Mouse (Mus musculus) ovary, postnatal 36 days (tissue): ENCODE measurements around the gene Gck.

ENCODE experiments used
- DNase-seq: peaks from one replicate; pipeline ENCODE4 v3.0.0; 2022; ENCODE audit warnings: low spot score, mixed read lengths

Gck gene

DNA sequence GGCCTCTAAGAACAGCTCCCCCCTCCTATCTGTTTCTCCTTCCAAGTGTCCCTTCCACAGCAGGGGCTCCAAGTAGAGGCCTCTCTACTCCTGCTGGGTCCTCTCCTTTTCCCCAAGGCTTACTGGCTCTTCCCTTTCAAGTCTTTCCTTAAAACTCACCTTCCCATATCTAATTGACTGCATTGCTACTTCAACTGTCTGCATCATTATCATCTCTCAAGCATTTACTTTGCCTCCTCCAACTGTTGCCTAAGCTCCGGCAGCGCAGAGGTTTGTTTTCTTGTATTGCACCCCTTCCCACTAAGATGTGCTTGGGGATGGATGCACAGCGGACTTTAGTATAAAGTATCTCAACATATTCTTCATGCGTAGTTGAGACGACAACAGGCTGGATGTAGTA is 72.5 kb downstream of the Gck start:
- no peak for DNase-seq

DNA sequence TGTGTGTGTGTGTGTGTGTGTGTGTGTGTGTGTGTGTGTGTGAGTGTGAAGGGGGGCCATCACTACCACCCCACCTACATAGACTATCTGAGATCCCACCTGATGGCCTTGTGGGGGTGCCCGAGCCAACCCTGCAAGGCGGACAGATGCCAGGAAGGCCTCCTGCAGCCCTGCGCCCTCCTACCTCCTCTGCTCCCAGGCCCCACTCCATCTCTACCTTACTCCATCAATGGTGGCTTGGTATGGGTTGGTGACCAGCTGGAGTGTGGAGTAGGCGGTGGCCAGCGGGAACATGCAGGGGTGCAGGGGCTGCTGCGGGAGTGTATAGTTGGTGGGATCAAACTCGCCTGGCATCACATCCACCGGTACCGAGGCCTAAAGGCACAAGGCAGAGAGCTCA is 76.7 kb downstream of the Gck start:
- DNase-seq = no peak

DNA sequence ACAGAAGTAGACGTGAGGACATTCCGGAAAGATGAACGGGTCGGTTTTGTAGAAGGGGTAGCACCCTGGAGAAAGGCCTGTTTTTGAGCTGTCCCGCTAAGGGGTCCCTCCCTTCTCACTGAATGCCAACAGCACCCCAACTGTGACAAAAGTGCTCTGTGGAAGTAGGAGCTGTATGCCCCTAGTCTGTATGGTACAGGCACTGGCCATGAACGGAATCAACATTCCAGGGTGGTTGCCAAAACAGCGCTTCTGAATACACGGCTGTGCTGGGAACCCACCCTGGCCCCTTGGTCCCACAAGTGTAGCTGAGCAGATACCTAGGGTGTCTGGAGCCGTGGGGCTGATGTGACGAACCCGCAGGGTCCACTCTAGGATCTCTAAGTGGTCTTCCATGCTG is 77.2 kb downstream of the Gck start:
- DNase-seq = no peak

DNA sequence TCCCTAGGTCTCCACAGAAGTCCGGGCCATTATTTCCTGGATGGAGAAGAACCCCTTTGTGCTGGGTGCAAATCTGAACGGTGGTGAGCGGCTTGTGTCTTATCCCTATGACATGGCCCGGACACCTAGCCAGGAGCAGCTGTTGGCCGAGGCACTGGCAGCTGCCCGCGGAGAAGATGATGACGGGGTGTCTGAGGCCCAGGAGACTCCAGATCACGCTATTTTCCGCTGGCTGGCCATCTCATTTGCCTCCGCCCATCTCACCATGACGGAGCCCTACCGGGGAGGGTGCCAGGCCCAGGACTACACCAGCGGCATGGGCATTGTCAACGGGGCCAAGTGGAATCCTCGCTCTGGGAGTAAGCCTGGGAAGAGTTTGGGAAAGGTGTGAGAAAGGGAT is 79.8 kb downstream of the Gck start:
- no peak for DNase-seq

DNA sequence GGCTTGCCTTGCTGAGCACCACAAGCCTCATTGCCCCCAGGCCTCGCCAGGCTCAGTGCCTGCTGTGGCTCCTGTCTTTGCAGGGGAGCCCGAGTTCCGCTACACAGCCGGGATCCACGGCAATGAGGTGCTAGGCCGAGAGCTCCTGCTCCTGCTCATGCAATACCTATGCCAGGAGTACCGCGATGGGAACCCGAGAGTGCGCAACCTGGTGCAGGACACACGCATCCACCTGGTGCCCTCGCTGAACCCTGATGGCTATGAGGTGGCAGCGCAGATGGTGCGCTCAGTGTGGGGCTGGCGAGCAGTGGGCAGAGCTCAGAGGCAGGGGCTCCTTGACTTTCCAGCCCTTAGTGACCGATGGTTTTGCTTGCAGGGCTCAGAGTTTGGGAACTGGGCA is 80.5 kb downstream of the Gck start:
- no peak for DNase-seq

GRCm38 (mm10) chr11:5868324-5868723 is 81.6 kb downstream of the Gck start:
- no peak for DNase-seq

- no peak for DNase-seq
These were observed 82.7 kb downstream of the Gck start for GRCm38 (mm10) chr11:5867196-5867595.

GRCm38 (mm10) chr11:5862394-5863105 is 87.3 kb downstream of the Gck start:
- peak; percentile 56 for DNase-seq

GRCm38 (mm10) chr11:5861678-5862393 is 88.0 kb downstream of the Gck start, which contains the start of gene Aebp1:
TSS of gene Aebp1 (plus strand) at chr11:5861947.
- DNase-seq = peak; percentile 85

DNA sequence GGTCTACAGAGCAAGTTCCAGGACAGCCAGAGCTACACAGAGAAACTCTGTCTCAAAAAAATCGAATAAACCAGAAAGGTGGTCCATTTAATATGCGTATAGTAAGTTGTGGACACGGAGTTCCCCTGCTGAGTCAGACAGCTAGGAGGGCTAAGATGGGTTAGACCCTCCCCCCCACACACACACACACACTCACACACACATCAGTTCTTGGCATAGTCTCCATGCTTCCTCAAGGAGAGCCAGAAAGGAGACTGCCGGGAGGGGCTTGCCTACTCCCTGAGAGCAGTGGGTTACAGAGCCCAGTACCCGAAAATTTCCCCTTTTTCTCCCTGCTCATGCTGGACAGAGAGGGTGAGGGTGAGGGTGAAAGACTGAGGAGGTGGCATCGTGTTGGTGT is 89.2 kb downstream of the Gck start:
- DNase-seq = no peak

DNA sequence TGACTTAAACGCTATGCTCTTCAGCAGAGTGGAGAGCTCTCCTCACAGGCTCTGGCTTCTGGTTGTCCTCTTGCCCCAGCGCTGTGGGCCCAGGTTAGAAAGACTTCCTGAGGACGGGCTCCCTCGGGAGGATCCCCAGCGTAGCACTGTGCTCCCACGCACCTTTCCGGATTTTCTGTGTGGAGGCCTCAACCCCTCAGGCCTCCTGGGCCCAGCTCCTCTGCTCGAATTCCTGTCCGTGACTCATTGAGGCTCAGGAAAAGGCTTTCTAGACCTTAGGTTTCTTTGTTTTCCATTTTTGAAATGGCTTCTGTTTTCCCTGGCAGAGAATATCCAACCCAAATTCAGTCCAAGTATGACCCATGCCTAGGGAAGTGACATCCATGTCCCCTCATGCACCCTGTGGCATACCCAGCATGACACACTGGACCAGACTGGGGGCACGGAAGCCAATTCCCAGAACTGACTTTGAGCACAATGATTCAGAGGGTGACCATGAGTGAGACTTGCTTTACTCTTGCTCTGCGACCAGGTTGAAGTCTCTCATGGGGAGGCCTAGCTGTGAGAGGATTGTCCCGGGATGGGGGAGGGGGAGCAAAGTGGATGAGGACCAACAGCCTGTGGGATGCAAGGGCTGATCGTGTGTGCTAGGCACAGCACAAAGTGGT is 89.9 kb downstream of the Gck start:
- DNase-seq = no peak

- DNase-seq = no peak
These were observed 91.2 kb downstream of the Gck start for GRCm38 (mm10) chr11:5858723-5859122.

GRCm38 (mm10) chr11:5856479-5857130 is 93.3 kb downstream of the Gck start:
- no peak for DNase-seq

GRCm38 (mm10) chr11:5855902-5856301 is 94.0 kb downstream of the Gck start:
- no peak for DNase-seq

DNA sequence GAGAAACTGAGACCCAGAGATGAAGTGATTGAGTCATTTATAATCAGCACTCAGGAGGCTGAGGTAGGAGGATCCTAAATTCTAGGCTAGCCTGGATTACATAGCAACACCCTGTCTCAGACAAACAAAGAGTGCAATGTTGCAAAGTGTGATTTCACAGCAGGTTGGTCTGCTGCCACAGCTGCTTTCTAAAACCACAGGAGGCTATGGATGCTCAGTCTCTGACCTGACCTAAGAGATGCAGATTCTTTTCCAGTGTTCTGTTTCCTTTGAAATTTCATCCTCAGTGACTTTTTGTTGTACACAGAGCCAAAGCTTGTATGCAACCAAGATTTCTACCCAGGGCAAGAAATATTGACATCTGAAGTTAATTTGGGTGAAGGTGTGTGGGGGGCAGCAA is 94.4 kb downstream of the Gck start:
- no peak for DNase-seq

GRCm38 (mm10) chr11:5852314-5852713 is 97.6 kb downstream of the Gck start:
- DNase-seq = no peak

- no peak for DNase-seq
These were observed 98.7 kb downstream of the Gck start for GRCm38 (mm10) chr11:5851021-5851736.
